Mouse (Mus musculus) ES-Bruce4 (cell line): ENCODE data around the gene Hist1h2ah.

Source experiments
- EP300 ChIP-seq: IDR thresholded peaks from 2 replicates; pipeline ENCODE4 v1.6.1; 2011; ENCODE audit warnings: low read depth, low read length; ENCODE audit not compliant: insufficient read depth
- POLR2A ChIP-seq: IDR thresholded peaks from one replicate; pipeline ENCODE4 v1.8.1; 2011; ENCODE audit warnings: low read length; ENCODE audit not compliant: insufficient read depth

DNA sequence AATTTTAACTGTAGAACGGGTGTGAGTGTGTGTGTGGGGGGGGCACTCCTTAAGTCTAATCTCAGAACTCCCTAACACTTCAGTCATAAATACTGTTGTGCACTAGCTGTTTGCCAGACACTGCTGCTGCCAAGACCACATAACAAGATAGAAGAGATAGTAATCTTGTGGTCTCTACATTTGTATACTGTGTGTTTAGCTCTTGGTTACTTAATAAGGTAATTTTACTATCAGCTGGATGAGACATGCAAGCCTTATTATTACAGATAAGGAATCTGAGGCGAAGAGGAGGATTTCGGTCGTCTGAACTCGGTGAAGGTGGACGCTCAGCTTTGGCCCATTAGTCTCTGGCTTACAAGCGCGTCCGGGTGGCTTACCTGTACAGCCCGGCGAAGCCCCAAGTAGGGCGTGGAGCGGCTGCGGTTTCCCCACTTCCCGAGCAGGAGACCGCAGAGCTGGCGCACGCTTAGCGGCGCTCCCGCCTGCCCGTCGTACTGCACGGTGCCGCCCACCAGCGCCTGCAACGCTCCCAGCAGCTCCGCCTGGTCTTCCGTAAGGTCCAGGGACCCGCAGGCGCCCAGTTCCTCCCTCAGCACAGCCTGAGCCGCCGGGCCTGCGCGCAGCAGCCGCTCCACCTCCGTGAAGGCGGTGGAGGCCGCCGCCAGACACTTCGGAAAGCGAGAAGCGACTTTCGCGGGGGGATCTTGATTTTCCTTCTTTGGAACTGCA is 29.6 kb downstream of the Hist1h2ah start:
- no peak for TF ChIP-seq POLR2A
- TF ChIP-seq EP300, result no peak
